Mouse (Mus musculus): ENCODE results near the gene Wasf2. TPM values are rescaled to one million over a fixed set of nuclear protein-coding genes. Genes with fewer than 3 reads are reported as not detected.

Wasf2 gene
- polyA plus RNA-seq, 1 experiment from 2014 or later: 73.7 TPM

DNA sequence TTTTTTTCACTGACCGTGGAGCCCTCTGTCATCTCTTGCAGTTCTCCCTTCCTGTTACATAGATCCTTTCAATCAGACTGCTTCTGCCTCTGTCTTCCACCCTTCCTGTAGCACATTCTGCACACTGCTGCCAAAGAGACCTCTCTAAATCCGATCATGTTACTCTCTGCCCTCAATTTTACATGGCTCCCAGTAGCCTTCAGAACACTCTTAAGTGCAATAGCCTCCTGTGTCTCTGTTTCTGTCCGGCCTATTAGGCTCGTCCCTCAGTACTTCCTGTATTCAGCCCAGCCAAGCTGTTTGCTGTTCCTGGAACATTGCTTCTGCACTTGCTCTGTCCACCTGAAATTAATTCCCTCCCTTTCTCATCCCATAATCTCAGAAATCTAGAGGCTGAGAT lies 26.1 kb downstream of the Wasf2 start:
- no peak for DNase-seq (ENCODE audit: low spot score)
- H3K27me3 ChIP-seq (ENCODE audit: low read depth, poor library complexity, severe bottlenecking): no peaks in the 10 kb centered on the region
- H3K36me3 ChIP-seq: peaks cover 16% of the 10 kb centered on the region
- no peak overlapping the region for H3K27ac ChIP-seq
- H3K4me3 ChIP-seq: no peak overlapping the region
- WGBS: 86% methylated on average over 4 of the region's 4 CpGs
- H3K9me3 ChIP-seq (replicated peaks): no peaks in the 10 kb centered on the region
- no peaks in the 10 kb centered on the region; the same call in 1 of the 2 replicates for H3K4me1 ChIP-seq

GRCm38 (mm10) chr4:133156831-133157230 lies 26.5 kb downstream of the Wasf2 start:
- H3K27me3 ChIP-seq (ENCODE audit: low read depth, poor library complexity, severe bottlenecking): no peaks in the 10 kb centered on the region
- H3K36me3 ChIP-seq: peaks cover 16% of the 10 kb centered on the region
- H3K27ac ChIP-seq: no peak overlapping the region
- no peaks in the 10 kb centered on the region for H3K9me3 ChIP-seq (replicated peaks)
- no peaks in the 10 kb centered on the region; the same call in 1 of the 2 replicates for H3K4me1 ChIP-seq
- 87% methylated on average over 10 of the region's 10 CpGs for WGBS
- H3K4me3 ChIP-seq: no peak overlapping the region
- no peak for DNase-seq (ENCODE audit: low spot score)

DNA sequence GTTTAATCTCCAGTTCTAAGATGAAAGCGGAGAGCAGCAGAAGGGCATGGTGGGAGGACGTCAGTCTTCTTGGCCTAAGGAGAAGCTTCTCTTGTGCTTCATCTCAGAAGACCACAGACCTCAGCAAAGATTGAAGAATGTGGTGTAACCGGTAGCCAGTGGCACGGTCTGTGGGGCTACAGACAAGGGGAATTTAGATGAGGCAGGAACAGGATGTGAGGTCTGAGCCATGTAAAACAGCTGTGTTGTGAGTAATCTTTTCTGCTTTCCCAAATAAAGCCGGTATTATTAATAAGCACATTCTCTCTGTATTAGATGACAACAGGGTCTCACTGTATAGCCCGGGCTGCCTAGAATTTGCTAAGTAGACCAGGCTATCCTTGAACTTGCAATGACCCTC lies 28.8 kb downstream of the Wasf2 start:
- Histone ChIP-seq H3K36me3 (peaks cover 18% of the 10 kb centered on the region), H3K27me3 (ENCODE audit: low read depth, poor library complexity, severe bottlenecking) (no peaks in the 10 kb centered on the region), H3K4me1 (no peaks in the 10 kb centered on the region; the same call in 1 of the 2 replicates), H3K27ac (no peak overlapping the region), H3K9me3 (replicated peaks) (no peaks in the 10 kb centered on the region), H3K4me3 (no peak overlapping the region)
- 87% methylated on average over 6 of the region's 6 CpGs for WGBS
- no peak for DNase-seq (ENCODE audit: low spot score)

GRCm38 (mm10) chr4:133159646-133160045 lies 29.3 kb downstream of the Wasf2 start:
- Histone ChIP-seq H3K4me1 (no peaks in the 10 kb centered on the region; the same call in 1 of the 2 replicates), H3K36me3 (peaks cover 23% of the 10 kb centered on the region), H3K4me3 (no peak overlapping the region), H3K9me3 (replicated peaks) (no peaks in the 10 kb centered on the region), H3K27me3 (ENCODE audit: low read depth, poor library complexity, severe bottlenecking) (no peaks in the 10 kb centered on the region), H3K27ac (no peak overlapping the region)
- 83% methylated on average over 4 of the region's 4 CpGs for WGBS
- no peak for DNase-seq (ENCODE audit: low spot score)

DNA sequence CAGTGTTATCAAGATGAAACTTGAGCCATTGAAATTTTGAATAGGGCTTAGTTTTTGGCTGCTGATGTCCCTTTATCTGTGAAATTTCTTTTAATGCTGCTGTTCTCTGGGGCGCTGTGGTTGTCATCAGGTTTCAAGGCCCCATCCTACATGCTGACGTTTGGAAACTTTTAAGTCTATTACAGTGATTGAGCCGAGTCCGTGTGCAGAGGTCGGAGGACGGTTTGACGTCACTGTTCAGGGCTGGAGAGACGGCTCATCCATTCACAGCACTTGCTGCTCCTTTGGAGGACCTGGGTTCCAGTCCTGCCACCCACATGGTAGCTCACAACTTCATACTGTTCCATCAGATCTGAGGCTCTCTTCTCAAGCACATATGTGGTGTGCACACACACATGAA lies 29.9 kb downstream of the Wasf2 start:
- no peak for DNase-seq (ENCODE audit: low spot score)
- Histone ChIP-seq H3K27ac (no peak overlapping the region), H3K4me1 (no peaks in the 10 kb centered on the region; the same call in 1 of the 2 replicates), H3K27me3 (ENCODE audit: low read depth, poor library complexity, severe bottlenecking) (no peaks in the 10 kb centered on the region), H3K36me3 (peaks cover 28% of the 10 kb centered on the region), H3K9me3 (replicated peaks) (no peaks in the 10 kb centered on the region), H3K4me3 (no peak overlapping the region)
- WGBS: 95% methylated on average over 8 of the region's 8 CpGs

DNA sequence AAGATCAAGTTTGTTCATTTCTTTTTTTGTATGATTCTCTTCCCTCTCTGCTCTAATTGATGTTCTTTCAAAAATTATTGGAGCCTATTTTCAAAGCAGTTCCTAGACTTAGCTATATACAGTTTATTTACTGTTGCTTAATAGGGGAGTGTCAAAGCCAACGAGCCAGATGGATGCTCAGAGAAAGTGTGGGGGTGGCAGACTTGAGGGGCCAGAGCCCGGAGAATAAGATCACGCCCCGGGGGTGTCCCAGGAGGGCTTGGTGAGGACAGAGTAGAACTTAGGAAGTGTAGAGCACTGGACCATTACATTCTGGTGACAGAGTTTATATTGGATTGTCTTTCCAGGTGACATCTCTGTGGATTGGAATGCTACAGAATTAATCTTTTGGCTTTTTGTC lies 30.5 kb downstream of the Wasf2 start:
- Histone ChIP-seq H3K9me3 (replicated peaks) (no peaks in the 10 kb centered on the region), H3K36me3 (peaks cover 29% of the 10 kb centered on the region), H3K27ac (no peak overlapping the region), H3K4me3 (no peak overlapping the region), H3K27me3 (ENCODE audit: low read depth, poor library complexity, severe bottlenecking) (no peaks in the 10 kb centered on the region), H3K4me1 (no peaks in the 10 kb centered on the region; the same call in 1 of the 2 replicates)
- no peak for DNase-seq (ENCODE audit: low spot score)
- 85% methylated on average over 4 of the region's 4 CpGs for WGBS

- H3K27ac ChIP-seq: no peak overlapping the region
- WGBS: 84% methylated on average over 6 of the region's 6 CpGs
- no peaks in the 10 kb centered on the region for H3K27me3 ChIP-seq (ENCODE audit: low read depth, poor library complexity, severe bottlenecking)
- H3K4me3 ChIP-seq: no peak overlapping the region
- H3K36me3 ChIP-seq: peaks cover 37% of the 10 kb centered on the region
- H3K4me1 ChIP-seq: peaks cover 3% of the 10 kb centered on the region; the same call in 1 of the 2 replicates
- no peaks in the 10 kb centered on the region for H3K9me3 ChIP-seq (replicated peaks)
- no peak for DNase-seq (ENCODE audit: low spot score)
Measured at GRCm38 (mm10) chr4:133162196-133162595, 31.9 kb downstream of the Wasf2 start.

DNA sequence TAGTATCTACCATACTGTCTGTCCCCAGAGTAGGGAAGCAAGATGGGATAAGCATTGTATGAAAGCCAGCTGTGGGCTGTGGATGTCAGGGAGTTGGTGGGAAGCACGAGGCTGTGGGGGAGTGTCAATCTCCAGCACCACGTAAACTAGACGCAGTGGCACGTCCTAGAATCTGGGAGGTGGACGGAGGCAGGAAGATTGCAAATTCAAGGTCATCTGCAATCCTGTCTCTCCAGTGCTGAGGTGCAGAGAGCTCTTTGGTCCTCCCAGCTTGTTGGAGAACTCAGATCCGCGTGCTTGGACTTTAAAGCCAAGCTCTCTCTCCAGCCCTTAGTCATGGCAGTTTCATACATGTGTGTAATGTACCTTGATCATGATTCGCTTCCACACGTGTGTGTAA lies 36.5 kb downstream of the Wasf2 start:
- Histone ChIP-seq H3K9me3 (replicated peaks) (no peaks in the 10 kb centered on the region), H3K27me3 (ENCODE audit: low read depth, poor library complexity, severe bottlenecking) (no peaks in the 10 kb centered on the region), H3K36me3 (peaks cover 34% of the 10 kb centered on the region), H3K27ac (no peak overlapping the region), H3K4me1 (0 out of 2 replicates have a peak, but pooled peaks cover 3% of the 10 kb centered on the region), H3K4me3 (no peak overlapping the region)
- DNase-seq (ENCODE audit: low spot score): no peak
- 93% methylated on average over 9 of the region's 9 CpGs for WGBS

- peaks cover 9% of the 10 kb centered on the region; the same call in 1 of the 2 replicates for H3K4me1 ChIP-seq
- no peaks in the 10 kb centered on the region for H3K9me3 ChIP-seq (replicated peaks)
- peaks cover 28% of the 10 kb centered on the region for H3K36me3 ChIP-seq
- no peak for DNase-seq (ENCODE audit: low spot score)
- H3K4me3 ChIP-seq: no peak overlapping the region
- 89% methylated on average over 10 of the region's 10 CpGs for WGBS
- no peak overlapping the region for H3K27ac ChIP-seq
- H3K27me3 ChIP-seq (ENCODE audit: low read depth, poor library complexity, severe bottlenecking): no peaks in the 10 kb centered on the region
Measured at GRCm38 (mm10) chr4:133169237-133170055, 39.1 kb downstream of the Wasf2 start.

DNA sequence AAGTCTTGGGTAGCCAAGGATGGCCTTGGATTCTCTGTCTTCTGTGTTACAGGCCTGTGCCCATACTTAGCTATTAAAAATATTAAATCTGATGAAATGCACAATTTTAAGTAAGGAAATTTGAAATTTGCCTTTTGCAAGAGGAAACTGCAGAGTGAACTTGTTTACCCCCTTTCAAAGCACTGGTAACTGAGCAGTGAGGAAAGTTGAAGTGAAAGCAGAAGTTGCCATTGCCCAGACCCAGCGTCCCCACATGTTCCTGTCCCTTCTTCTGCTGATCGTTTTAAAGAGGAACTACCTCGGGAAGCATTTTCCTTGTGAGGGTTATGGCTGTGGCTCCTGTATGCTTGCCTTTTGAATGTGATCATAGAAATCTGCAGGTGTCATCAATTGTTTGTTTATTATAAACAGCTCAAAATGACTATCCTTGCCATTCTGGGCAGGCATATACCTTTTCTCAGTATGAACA lies 39.8 kb downstream of the Wasf2 start:
- DNase-seq (ENCODE audit: low spot score): no peak
- Histone ChIP-seq H3K4me3 (no peak overlapping the region), H3K27ac (no peak overlapping the region), H3K4me1 (peaks cover 11% of the 10 kb centered on the region; the same call in 1 of the 2 replicates), H3K36me3 (peaks cover 21% of the 10 kb centered on the region), H3K9me3 (replicated peaks) (no peaks in the 10 kb centered on the region), H3K27me3 (ENCODE audit: low read depth, poor library complexity, severe bottlenecking) (no peaks in the 10 kb centered on the region)
- WGBS: 86% methylated on average over 3 of the region's 3 CpGs

GRCm38 (mm10) chr4:133170616-133171015 lies 40.3 kb downstream of the Wasf2 start:
- H3K4me3 ChIP-seq: no peak overlapping the region
- no peak for DNase-seq (ENCODE audit: low spot score)
- H3K4me1 ChIP-seq: peaks cover 15% of the 10 kb centered on the region
- H3K36me3 ChIP-seq: peaks cover 18% of the 10 kb centered on the region
- no peaks in the 10 kb centered on the region for H3K9me3 ChIP-seq (replicated peaks)
- H3K27me3 ChIP-seq (ENCODE audit: low read depth, poor library complexity, severe bottlenecking): no peaks in the 10 kb centered on the region
- H3K27ac ChIP-seq: no peak overlapping the region

GRCm38 (mm10) chr4:133172451-133172850 lies 42.1 kb downstream of the Wasf2 start:
- DNase-seq (ENCODE audit: low spot score): no peak
- Histone ChIP-seq H3K36me3 (peaks cover 16% of the 10 kb centered on the region), H3K9me3 (replicated peaks) (no peaks in the 10 kb centered on the region), H3K4me1 (peaks cover 27% of the 10 kb centered on the region), H3K27ac (no peak overlapping the region), H3K27me3 (ENCODE audit: low read depth, poor library complexity, severe bottlenecking) (no peaks in the 10 kb centered on the region), H3K4me3 (no peak overlapping the region)
- WGBS: 92% methylated on average over 4 of the region's 4 CpGs

DNA sequence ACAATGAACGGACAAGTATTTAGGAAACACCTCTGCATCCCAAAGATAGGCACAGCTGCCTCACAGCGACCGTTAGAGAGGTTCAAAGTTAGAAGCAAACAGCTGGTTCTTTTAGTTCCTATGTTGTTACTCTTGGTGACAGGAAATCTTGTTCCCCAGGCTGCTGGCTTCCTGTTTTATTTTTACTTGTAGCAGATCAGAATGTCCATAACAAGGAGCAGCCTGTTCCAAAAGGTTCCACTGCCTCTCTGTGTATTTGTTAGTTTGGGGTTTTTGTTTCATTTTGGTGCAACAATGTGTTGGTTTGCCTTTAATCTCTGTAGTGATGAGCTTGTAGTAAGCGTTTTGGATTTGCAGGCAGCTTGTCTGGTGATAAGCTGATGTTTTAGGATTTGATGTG lies 44.1 kb downstream of the Wasf2 start:
- 72% methylated on average over 4 of the region's 4 CpGs for WGBS
- Histone ChIP-seq H3K4me3 (no peak overlapping the region), H3K27ac (no peak overlapping the region), H3K9me3 (replicated peaks) (no peaks in the 10 kb centered on the region), H3K4me1 (peaks cover 27% of the 10 kb centered on the region), H3K27me3 (ENCODE audit: low read depth, poor library complexity, severe bottlenecking) (no peaks in the 10 kb centered on the region), H3K36me3 (peaks cover 30% of the 10 kb centered on the region)
- no peak for DNase-seq (ENCODE audit: low spot score)

Measured in limb, embryonic 10.5 days (tissue).